Mouse (Mus musculus): ENCODE measurements around the gene Spint2.

DNA sequence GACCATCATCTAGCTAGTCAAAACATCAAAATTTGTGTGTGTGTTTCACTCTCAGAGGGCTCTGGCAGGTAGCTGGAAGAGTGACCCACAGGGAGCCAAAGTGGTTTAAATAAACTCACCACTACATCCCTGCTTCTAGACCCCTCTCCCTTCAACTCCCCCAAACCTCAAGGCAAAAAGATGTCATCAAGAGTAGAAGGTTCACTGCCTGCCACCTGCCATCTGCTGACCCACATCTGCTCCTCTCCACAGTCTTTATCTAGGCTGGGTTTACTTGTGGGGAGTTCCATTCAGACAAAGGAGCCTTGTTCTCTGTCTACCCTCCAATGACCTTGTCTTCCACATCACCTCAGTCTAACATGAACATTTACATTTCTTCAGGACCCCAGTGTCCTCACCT is 2.5 kb downstream of the Spint2 start:
- no peak for TF ChIP-seq CHD2 (IDR thresholded peaks at IDR 0.05; ENCODE audit: low read depth, low read length)
- TF ChIP-seq HCFC1 (IDR thresholded peaks at IDR 0.05; ENCODE audit: borderline replicate concordance, insufficient read depth, low read length), result no peak
- TF ChIP-seq ZNF384 (IDR thresholded peaks at IDR 0.05; ENCODE audit: low read depth, low read length), result no peak

All from ES-E14 (cell line).